Mouse (Mus musculus) myocyte (in vitro differentiated cells): ENCODE measurements at regions not wholly inside any gene's neighbourhood (a gene's known extent, or its start where the extent isn't known, plus 50 kb on each side); places are given as distances from the start of the nearest gene placed in this dataset.

Experiments
- E2F4 ChIP-seq: IDR thresholded peaks from one replicate; pipeline ENCODE4 v1.6.1; 2011; ENCODE audit warnings: mild to moderate bottlenecking, control low read depth, moderate library complexity; ENCODE audit not compliant: insufficient read depth
- MAX ChIP-seq: IDR thresholded peaks from one replicate; pipeline ENCODE4 v1.6.1; 2011; ENCODE audit warnings: low read depth, mild to moderate bottlenecking, control low read depth
- POLR2AphosphoS2 ChIP-seq: IDR thresholded peaks from one replicate; pipeline ENCODE4 v1.6.1; 2011; ENCODE audit warnings: low read depth, control low read depth; ENCODE audit not compliant: insufficient read length

DNA sequence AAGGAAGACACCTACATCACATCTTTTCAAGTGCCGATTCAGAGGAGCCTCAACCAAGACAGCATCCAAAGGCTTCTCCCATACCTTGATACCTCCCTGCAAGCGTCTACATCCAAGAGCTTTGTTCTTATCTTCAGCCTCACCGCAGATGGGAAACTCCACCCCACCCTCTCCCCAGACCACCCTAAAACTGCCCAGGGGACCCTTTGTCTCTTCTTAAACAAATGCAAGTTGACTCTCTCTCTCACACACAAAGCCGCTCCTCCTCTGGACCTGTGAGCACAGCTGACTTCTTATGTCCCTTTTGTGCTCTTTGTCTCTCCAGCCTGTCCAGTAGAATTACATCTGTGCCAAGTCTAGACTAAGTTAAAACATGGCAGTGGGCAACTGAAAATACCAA, 104.7 kb upstream of the Mafb start:
- no peak for TF ChIP-seq E2F4
- no peak for TF ChIP-seq POLR2AphosphoS2
- TF ChIP-seq MAX = no peak
